Mouse (Mus musculus) left cerebral cortex, postnatal 25 days (tissue): ENCODE measurements at regions not wholly inside any gene's neighbourhood (a gene's known extent, or its start where the extent isn't known, plus 50 kb on each side); places are given as distances from the start of the nearest gene placed in this dataset.

Source experiments
- DNase-seq, 2 experiments: peaks; one replicate each; pipeline ENCODE4 v3.0.0; 2022; ENCODE audit warnings: low spot score in 2 of 2, mixed read lengths in 1 of 2
- intact Hi-C: fragments of 180-260 bp; cut with DNase I; formaldehyde crosslinking; loops from one replicate; pipeline ENCODE4 v1.15.1; 2025

GRCm38 (mm10) chr9:26383996-26384395, 349.5 kb upstream of the B3gat1 start:
- intact Hi-C loops = no loop called here
- peak in 1 of 2 experiments; percentile 9 for DNase-seq

- DNase-seq = peak; percentile 24 to 40
Measured at GRCm38 (mm10) chr9:26398635-26399034, 334.9 kb upstream of the B3gat1 start.

DNA sequence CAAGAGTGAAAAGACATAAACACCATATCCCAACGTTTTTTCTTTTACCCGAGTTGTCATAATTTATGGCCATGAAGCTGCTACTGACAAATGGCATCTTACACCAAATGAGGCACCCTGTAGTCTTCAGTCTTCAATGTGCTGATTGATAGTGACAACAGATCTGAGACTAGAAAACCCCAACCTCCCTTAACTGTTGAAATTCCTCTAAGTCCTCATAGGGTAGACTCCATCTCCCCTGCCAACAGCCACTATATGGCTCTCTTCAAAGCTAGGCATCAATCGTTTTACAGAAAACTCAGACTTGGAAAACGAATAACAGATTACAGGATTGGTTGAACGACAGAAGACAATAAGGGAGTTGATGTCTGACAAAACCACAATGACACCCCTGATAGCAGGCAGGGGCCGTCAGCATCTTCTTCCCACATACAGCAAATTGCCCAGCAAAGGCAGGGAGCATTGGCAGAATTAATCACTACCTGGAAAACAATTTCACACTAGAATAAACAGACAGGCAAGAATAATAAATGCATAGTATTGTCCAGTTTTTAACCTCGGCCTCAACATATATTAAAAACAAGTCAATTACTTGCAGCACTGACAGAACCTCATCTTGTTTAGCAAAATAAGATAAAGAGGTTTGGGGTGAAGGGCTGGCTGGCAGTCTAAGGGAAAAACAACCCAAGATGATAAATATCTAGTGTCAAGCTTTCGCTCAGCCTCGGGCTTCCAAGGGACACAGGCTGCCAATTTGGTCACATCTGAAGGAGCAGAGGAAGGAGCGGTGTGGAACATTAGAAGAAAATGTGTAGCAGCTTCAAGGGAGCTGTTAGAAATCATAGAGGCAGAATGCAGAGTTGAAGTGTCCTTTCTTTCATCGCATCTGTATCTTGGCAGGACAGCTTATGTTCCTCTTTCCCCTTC, 310.4 kb upstream of the B3gat1 start:
- intact Hi-C loops = no loop called here
- DNase-seq = no peak

More at GRCm38 (mm10) chr9:26398635-26399034, 334.9 kb upstream of the B3gat1 start:
- intact Hi-C loops = no loop called here

- peak in 1 of 2 experiments; percentile 27 for DNase-seq
Measured at GRCm38 (mm10) chr9:26435507-26435906, 298.0 kb upstream of the B3gat1 start.

GRCm38 (mm10) chr9:26437244-26437643, 296.3 kb upstream of the B3gat1 start:
- intact Hi-C loops = no loop called here

More at GRCm38 (mm10) chr9:26435507-26435906, 298.0 kb upstream of the B3gat1 start:
- intact Hi-C loops = no loop called here

GRCm38 (mm10) chr9:26453924-26454323, 279.6 kb upstream of the B3gat1 start:
- no peak for DNase-seq
- intact Hi-C loops = no loop called here

More at GRCm38 (mm10) chr9:26437244-26437643, 296.3 kb upstream of the B3gat1 start:
- no peak for DNase-seq

DNA sequence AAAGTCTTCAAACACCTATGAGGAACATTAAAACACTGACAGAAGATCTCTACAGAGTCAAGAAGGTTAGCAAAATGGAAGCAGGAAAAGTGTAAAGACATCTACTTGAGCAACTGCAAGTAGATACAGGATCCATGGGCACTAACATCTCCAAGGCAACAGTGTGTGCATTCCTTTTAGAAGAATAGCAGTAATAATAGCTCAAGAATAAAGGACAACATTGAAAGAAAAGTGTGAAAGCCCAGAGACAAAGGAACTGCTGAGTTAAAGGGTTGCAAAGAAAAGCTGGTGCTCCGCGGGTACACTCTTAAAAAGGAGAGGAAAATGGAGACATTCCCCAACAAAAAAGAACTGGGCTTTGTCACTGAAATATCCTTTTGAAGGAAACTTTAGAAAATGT, 272.4 kb upstream of the B3gat1 start:
- intact Hi-C loops = no loop called here
- DNase-seq = no peak

GRCm38 (mm10) chr9:26470694-26471392, 262.7 kb upstream of the B3gat1 start:
- intact Hi-C loops = no loop called here
- DNase-seq = no peak

DNA sequence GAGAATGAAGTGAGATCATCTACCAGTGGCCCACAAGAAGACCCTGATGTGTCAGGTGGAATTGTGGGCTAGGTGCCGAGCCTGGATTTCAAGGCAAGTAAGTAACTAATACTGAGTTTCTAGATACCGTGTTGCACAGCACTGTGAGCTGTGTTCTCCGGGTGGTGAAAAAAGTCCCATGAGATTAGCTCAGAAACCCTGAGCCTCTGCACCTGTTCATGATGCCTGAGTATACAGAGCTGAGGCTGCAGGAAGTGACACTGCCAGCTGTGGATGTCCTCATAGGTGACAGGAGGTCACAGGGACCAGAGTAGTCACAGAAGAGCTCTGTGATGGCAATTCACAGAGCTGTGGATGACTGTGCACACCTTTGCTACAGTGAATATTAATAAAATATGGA, 257.2 kb upstream of the B3gat1 start:
- no peak for DNase-seq
- intact Hi-C loops = no loop called here

DNA sequence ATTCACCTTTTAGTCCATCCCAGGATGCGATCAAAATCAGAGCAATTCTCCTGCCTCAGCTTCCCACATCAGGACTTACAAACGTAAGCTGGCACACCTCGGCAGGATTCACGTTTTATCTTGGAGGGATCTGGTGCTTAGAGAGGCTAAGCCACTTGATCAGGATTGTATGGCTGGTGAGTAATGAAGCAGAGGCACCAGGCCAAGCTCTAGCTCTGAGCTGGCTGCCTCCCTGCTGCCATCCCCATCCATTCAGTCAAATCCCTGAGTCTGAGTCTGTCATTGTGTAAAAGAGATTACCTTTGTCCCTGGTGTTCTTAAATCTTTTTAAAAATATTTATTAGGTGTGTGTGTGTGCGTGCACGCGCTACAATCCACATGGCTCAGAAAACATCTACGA, 252.6 kb upstream of the B3gat1 start:
- intact Hi-C loops = no loop called here
- DNase-seq = no peak

GRCm38 (mm10) chr9:26481890-26482289, 251.6 kb upstream of the B3gat1 start:
- intact Hi-C loops = no loop called here
- DNase-seq = no peak

DNA sequence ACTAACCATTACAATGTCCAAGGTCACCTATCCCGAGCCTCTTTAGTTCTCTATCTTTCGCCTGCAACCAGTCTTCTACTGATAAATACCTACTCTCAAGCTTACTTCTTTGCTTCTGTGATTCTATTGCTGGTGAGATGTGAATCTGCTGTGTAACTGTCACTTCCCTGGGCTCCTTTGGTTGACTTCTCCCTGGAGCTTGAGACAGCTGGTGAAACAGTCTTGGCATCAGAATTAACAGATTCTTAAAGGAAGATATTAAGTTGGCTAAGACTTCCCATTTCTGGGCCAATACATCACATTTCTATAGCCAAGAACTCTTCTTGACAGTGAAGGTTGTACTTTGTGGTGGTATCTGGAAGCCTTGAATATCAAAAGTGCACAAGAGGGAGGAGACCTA, 239.8 kb upstream of the B3gat1 start:
- DNase-seq = peak in 1 of 2 experiments; percentile 51
- intact Hi-C loops = no loop called here

DNA sequence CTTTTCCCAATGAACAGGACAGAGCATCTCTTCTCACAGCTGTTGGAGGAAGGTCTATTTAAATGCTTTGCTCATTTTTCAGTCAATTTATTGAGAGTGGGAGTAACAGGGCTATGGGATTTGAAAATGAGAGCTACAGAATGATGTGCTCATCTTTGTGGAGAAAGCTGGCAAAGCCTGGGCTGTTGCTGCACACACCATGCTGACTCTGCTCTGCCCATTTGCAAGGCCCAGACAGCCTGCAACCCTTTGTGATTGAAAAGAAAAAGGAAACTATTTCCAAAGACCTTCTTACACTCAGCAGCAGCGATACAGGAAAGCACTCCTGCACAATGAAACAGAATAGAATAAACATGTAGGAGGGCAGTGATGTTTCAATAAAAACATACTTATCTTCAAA, 231.5 kb upstream of the B3gat1 start:
- intact Hi-C loops = no loop called here
- peak in 1 of 2 experiments; percentile 18 for DNase-seq

GRCm38 (mm10) chr9:26505941-26506340, 227.6 kb upstream of the B3gat1 start:
- intact Hi-C loops = no loop called here
- DNase-seq = no peak

- intact Hi-C loops = no loop called here
- DNase-seq = no peak
Measured at GRCm38 (mm10) chr9:26518651-26519050, 214.9 kb upstream of the B3gat1 start.

GRCm38 (mm10) chr9:26519581-26520501, 213.7 kb upstream of the B3gat1 start:
- intact Hi-C loops = no loop called here

GRCm38 (mm10) chr9:26524089-26524488, 209.4 kb upstream of the B3gat1 start:
- no peak for DNase-seq
- intact Hi-C loops = no loop called here

More at GRCm38 (mm10) chr9:26519581-26520501, 213.7 kb upstream of the B3gat1 start:
- peak; percentile 12 to 22 for DNase-seq

GRCm38 (mm10) chr9:26528761-26529160, 204.8 kb upstream of the B3gat1 start:
- DNase-seq = no peak
- intact Hi-C loops = no loop called here

DNA sequence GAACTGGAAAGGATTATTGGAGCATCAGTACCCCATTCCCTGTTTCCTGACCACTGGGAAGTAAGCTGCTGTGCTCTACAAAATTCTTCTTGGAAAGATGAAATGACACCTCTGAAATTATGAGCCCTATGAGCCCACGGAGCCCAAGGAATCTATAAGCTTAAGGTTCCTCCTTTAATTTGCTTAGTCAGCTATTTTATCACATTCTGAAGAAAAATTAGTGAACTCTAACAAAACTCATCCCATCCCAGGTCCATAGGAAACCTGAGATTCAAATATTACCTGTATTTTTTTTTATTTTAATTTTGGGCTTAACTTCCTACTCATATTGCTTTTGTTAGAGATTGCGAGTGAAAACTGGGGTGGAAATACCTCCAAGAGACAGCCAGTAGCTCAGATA, 194.5 kb upstream of the B3gat1 start:
- DNase-seq = no peak
- intact Hi-C loops = no loop called here
